In genomic region chr5:75744475-75745045, GRCm38 (mm10) we compare ENCODE assay signal across 16 mouse cellular contexts.
DNase-seq lines count a peak whose midpoint lies in the region; ATAC-seq and TF ChIP-seq lines count a peak whose summit lies in the region.
"Had no signal": no experiment of that assay in that cellular context is flagged by ENCODE, and none has a peak within 500 bp of the region (broad histone marks: within the 10 kb centered on the region; RNA-seq: fewer than 3 reads in every experiment).

No protein-coding gene starts in this region.

- 21% methylated on average over 6 of the region's 6 CpGs for WGBS in liver, embryonic 12.5 days (ENCODE audit: insufficient replicate concordance)
- 8% methylated on average over 6 of the region's 6 CpGs for WGBS in hindbrain, embryonic 15.5 days
- WGBS in liver, postnatal 0 days (ENCODE audit: insufficient replicate concordance), result 13% methylated on average over 6 of the region's 6 CpGs

- TF ChIP-seq POLR2A in brain, embryonic 14.5 days (IDR thresholded peaks at IDR 0.05; ENCODE audit: borderline replicate concordance, extremely low read depth, insufficient read depth, insufficient read length, poor library complexity, severe bottlenecking), result no peak

- H3K4me2 ChIP-seq in liver, embryonic 12.5 days, result peak overlapping the region; percentile 21; the same call in 1 of the 2 replicates
- H3K4me2 ChIP-seq in hindbrain, embryonic 15.5 days, result no peak overlapping the region
- 0 out of 2 replicates have a peak overlapping the region, but pooled peaks have one; percentile 22 for H3K4me2 ChIP-seq in liver, postnatal 0 days (ENCODE audit: low read depth, low read length)
- H3K4me2 ChIP-seq: heart, embryonic 11.5 days; lung, embryonic 15.5 days; neural tube, embryonic 13.5 days had no signal

- no peaks in the 10 kb centered on the region for H3K36me3 ChIP-seq in liver, embryonic 12.5 days
- no peaks in the 10 kb centered on the region for H3K36me3 ChIP-seq in hindbrain, embryonic 15.5 days
- H3K36me3 ChIP-seq in liver, postnatal 0 days (replicated peaks; ENCODE audit: insufficient read depth, low read length), result no peaks in the 10 kb centered on the region
- H3K36me3 ChIP-seq: lung, embryonic 15.5 days; neural tube, embryonic 13.5 days had no signal

- no peak overlapping the region for H3K9ac ChIP-seq in liver, embryonic 12.5 days
- no peak overlapping the region for H3K9ac ChIP-seq in hindbrain, embryonic 15.5 days
- H3K9ac ChIP-seq in liver, postnatal 0 days (replicated peaks), result no peak overlapping the region
- H3K9ac ChIP-seq: lung, embryonic 15.5 days; neural tube, embryonic 13.5 days had no signal

- H3K9me3 ChIP-seq in liver, embryonic 12.5 days (replicated peaks), result no peaks in the 10 kb centered on the region
- H3K9me3 ChIP-seq in hindbrain, embryonic 15.5 days, result no peaks in the 10 kb centered on the region
- no peaks in the 10 kb centered on the region for H3K9me3 ChIP-seq in liver, postnatal 0 days (ENCODE audit: low read length)
- H3K9me3 ChIP-seq: lung, embryonic 15.5 days; neural tube, embryonic 13.5 days had no signal

- H3K4me1 ChIP-seq in liver, embryonic 12.5 days, result peaks cover 18% of the 10 kb centered on the region
- H3K4me1 ChIP-seq in hindbrain, embryonic 15.5 days (replicated peaks), result peaks cover 10% of the 10 kb centered on the region
- peaks cover 3% of the 10 kb centered on the region; the same call in 1 of the 2 replicates for H3K4me1 ChIP-seq in liver, postnatal 0 days (ENCODE audit: insufficient read depth)
- H3K4me1 ChIP-seq: lung, embryonic 15.5 days had no signal

- no peak overlapping the region for H3K27ac ChIP-seq in liver, embryonic 12.5 days
- peak overlapping the region; percentile 42 for H3K27ac ChIP-seq in hindbrain, embryonic 15.5 days (replicated peaks)
- H3K27ac ChIP-seq in liver, postnatal 0 days (ENCODE audit: low read depth), result no peak overlapping the region
- H3K27ac ChIP-seq: lung, embryonic 15.5 days; neural tube, embryonic 13.5 days had no signal

- peak; percentile 77 for TF ChIP-seq EP300 in liver, postnatal 0 days (IDR thresholded peaks at IDR 0.05; ENCODE audit: low read depth)

- DNase-seq in liver, result no peak
- peak; percentile 31 for DNase-seq in brain, embryonic 14.5 days (ENCODE audit: low read depth)
- no peak for DNase-seq in liver, postnatal 0 days
- no peak for DNase-seq in thymus, postnatal 4 days
- no peak for DNase-seq in right cerebral cortex, adult 18-20 months
- DNase-seq: adrenal gland, postnatal 36 days; gastrocnemius, postnatal 14 days; heart, postnatal 4 days; kidney, adult 9 months had no signal

- TF ChIP-seq CTCF in brain, embryonic 14.5 days (IDR thresholded peaks at IDR 0.05; ENCODE audit: borderline replicate concordance, extremely low read depth, insufficient read depth, insufficient read length), result no peak
- no peak for TF ChIP-seq CTCF in liver, postnatal 0 days (IDR thresholded peaks at IDR 0.05; ENCODE audit: low read depth)

- ATAC-seq in liver, embryonic 12.5 days, result peak; percentile 32; the same call in 1 of the 2 replicates
- ATAC-seq in hindbrain, embryonic 15.5 days (ENCODE audit: low FRiP score, low read depth), result no peak
- peak; percentile 53 for ATAC-seq in liver, postnatal 0 days
- ATAC-seq: activated CD4-positive, CD25-positive, alpha-beta regulatory T cell, adult 4 months; forebrain, embryonic 16.5 days had no signal

- no peak overlapping the region for H3K4me3 ChIP-seq in liver, embryonic 12.5 days
- no peak overlapping the region for H3K4me3 ChIP-seq in hindbrain, embryonic 15.5 days
- no peak overlapping the region for H3K4me3 ChIP-seq in liver, postnatal 0 days (ENCODE audit: low read depth, low read length)
- H3K4me3 ChIP-seq: lung, embryonic 15.5 days; neural tube, embryonic 13.5 days had no signal

- H3K27me3 ChIP-seq in liver, embryonic 12.5 days (replicated peaks), result no peaks in the 10 kb centered on the region
- H3K27me3 ChIP-seq in hindbrain, embryonic 15.5 days, result no peaks in the 10 kb centered on the region
- no peaks in the 10 kb centered on the region for H3K27me3 ChIP-seq in liver, postnatal 0 days (ENCODE audit: insufficient read depth, low read length)
- H3K27me3 ChIP-seq: lung, embryonic 15.5 days; neural tube, embryonic 13.5 days had no signal
